Mouse (Mus musculus) heart, postnatal 36 days (tissue): ENCODE data around the gene Gng8. TPM values are rescaled to one million over a fixed set of nuclear protein-coding genes. Genes with fewer than 3 reads are reported as not detected.

Source experiments
- total RNA-seq, 2 experiments: library from RNA; stranded (reverse); gene quantifications; 2 replicates each; pipeline ENCODE4 v1.2.3; 2021

Gng8 gene
- total RNA-seq, 2 experiments from 2014 or later, result 0.54 to 1.3 TPM

Other genes with a start within 250 kb of the Gng8 start
- not detected for gene Ceacam15, start 216.1 kb upstream of the Gng8 start, total RNA-seq
- not detected for gene Ceacam9, start 169.9 kb upstream of the Gng8 start, total RNA-seq
- gene Ap2s1, start 153.4 kb upstream of the Gng8 start, total RNA-seq, result 10 to 100 TPM; 80.0 to 81.8 TPM
- gene Slc1a5, start 110.4 kb upstream of the Gng8 start, total RNA-seq, result 10 to 100 TPM; 21.3 to 22.8 TPM
- gene Strn4, start 75.9 kb upstream of the Gng8 start, total RNA-seq, result 10 to 100 TPM; 54.1 to 61.3 TPM
- gene Fkrp, start 75.1 kb upstream of the Gng8 start, total RNA-seq, result 10 to 100 TPM; 47.2 to 49.1 TPM
- 10 to 100 TPM; 17.8 to 19.3 TPM for gene Prkd2, start 48.9 kb upstream of the Gng8 start, total RNA-seq
- 10 to 100 TPM; 11.2 to 11.7 TPM for gene Dact3, start 16.5 kb upstream of the Gng8 start, total RNA-seq
- 1 to 10 TPM; 2.9 TPM for gene Ptgir, start 14.7 kb downstream of the Gng8 start, total RNA-seq
- gene Calm3, start 32.3 kb downstream of the Gng8 start, total RNA-seq, result 100 to 1,000 TPM; 182 to 193 TPM
- gene Pnmal2, start 52.9 kb downstream of the Gng8 start, total RNA-seq, result 1 to 10 TPM; 3.4 to 3.9 TPM
- gene Pnmal1, start 67.9 kb downstream of the Gng8 start, total RNA-seq, result not detected
- gene Gm42372, start 91.3 kb downstream of the Gng8 start, total RNA-seq, result not detected
- 1 to 10 TPM; 5.9 to 6.3 TPM for gene Ccdc8, start 100.9 kb downstream of the Gng8 start, total RNA-seq
- 100 to 1,000 TPM; 107 to 109 TPM for gene Ppp5c, start 136.1 kb downstream of the Gng8 start, total RNA-seq
- 1 to 10 TPM; 2.5 to 2.6 TPM for gene Hif3a, start 170.6 kb downstream of the Gng8 start, total RNA-seq
- gene Psg16, start 182.3 kb downstream of the Gng8 start, total RNA-seq, result under 1 TPM; 0.14 to 0.16 TPM